25 mouse cellular contexts compared by ENCODE assay signal in genomic region chr2:28100796-28101483, GRCm38 (mm10). TPM values are rescaled to one million over a fixed set of nuclear protein-coding genes. Genes with fewer than 3 reads are reported as not detected.
DNase-seq lines count a peak whose midpoint lies in the region; ATAC-seq and TF ChIP-seq lines count a peak whose summit lies in the region.
"Had no signal": no experiment of that assay in that cellular context is flagged by ENCODE, and none has a peak within 500 bp of the region (broad histone marks: within the 10 kb centered on the region; RNA-seq: fewer than 3 reads in every experiment).

No protein-coding gene starts in this region.

- H3K36me3 ChIP-seq in heart, embryonic 11.5 days (ENCODE audit: control insufficient read depth, insufficient read depth, low read length) = no peaks in the 10 kb centered on the region
- no peaks in the 10 kb centered on the region for H3K36me3 ChIP-seq in G1E (replicated peaks)
- H3K36me3 ChIP-seq in liver, embryonic 15.5 days (replicated peaks) = no peaks in the 10 kb centered on the region
- H3K36me3 ChIP-seq: embryonic facial prominence, embryonic 15.5 days; limb, embryonic 15.5 days; neural tube, embryonic 12.5 days had no signal

- no peak for TF ChIP-seq CTCF in G1E (IDR thresholded peaks at IDR 0.05; ENCODE audit: low read depth, low read length)

- no peak overlapping the region for H3K4me2 ChIP-seq in heart, embryonic 11.5 days
- peak overlapping the region; percentile 57 for H3K4me2 ChIP-seq in liver, embryonic 15.5 days
- H3K4me2 ChIP-seq: embryonic facial prominence, embryonic 15.5 days; limb, embryonic 15.5 days; neural tube, embryonic 12.5 days had no signal

- 64% methylated on average over 9 of the region's 9 CpGs for WGBS in heart, embryonic 11.5 days (ENCODE audit: insufficient replicate concordance)
- WGBS in liver, embryonic 15.5 days (ENCODE audit: insufficient replicate concordance) = 43% methylated on average over 9 of the region's 9 CpGs

- no peak for DNase-seq in heart, adult 18-20 months
- DNase-seq in G1E (ENCODE audit: low spot score) = peak; percentile 23
- DNase-seq in cerebellum, adult 11 months = no peak
- DNase-seq: adrenal gland, postnatal 25 days; cerebellum, postnatal 10 days; heart, postnatal 4 days; kidney, postnatal 4 days; lung, postnatal 10 days; right cerebral cortex, postnatal 14 days; thymus, postnatal 36 days had no signal

- no peak overlapping the region for H3K27ac ChIP-seq in heart, embryonic 11.5 days (ENCODE audit: low read depth, low read length)
- peak overlapping the region; percentile 82 for H3K27ac ChIP-seq in liver, embryonic 15.5 days (replicated peaks)
- H3K27ac ChIP-seq: embryonic facial prominence, embryonic 15.5 days; limb, embryonic 15.5 days; neural tube, embryonic 12.5 days had no signal

- no peaks in the 10 kb centered on the region for H3K9me3 ChIP-seq in heart, embryonic 11.5 days (replicated peaks; ENCODE audit: control insufficient read depth, low read length)
- no peaks in the 10 kb centered on the region for H3K9me3 ChIP-seq in G1E (replicated peaks)
- H3K9me3 ChIP-seq in liver, embryonic 15.5 days (replicated peaks) = no peaks in the 10 kb centered on the region
- H3K9me3 ChIP-seq: embryonic facial prominence, embryonic 15.5 days; limb, embryonic 15.5 days; neural tube, embryonic 12.5 days had no signal

- H3K27me3 ChIP-seq in heart, embryonic 11.5 days (ENCODE audit: control insufficient read depth, insufficient read depth, low read length) = peaks cover 11% of the 10 kb centered on the region
- no peaks in the 10 kb centered on the region for H3K27me3 ChIP-seq in G1E (ENCODE audit: insufficient read depth, low read length)
- H3K27me3 ChIP-seq in liver, embryonic 15.5 days = peaks cover 16% of the 10 kb centered on the region
- H3K27me3 ChIP-seq: embryonic facial prominence, embryonic 15.5 days had no signal

- ATAC-seq in heart, embryonic 11.5 days (replicated peaks; ENCODE audit: insufficient number of reproducible peaks, low FRiP score, low TSS enrichment) = peak; percentile 82
- no peak for ATAC-seq in G1E (ENCODE audit: extremely low read depth, insufficient number of reproducible peaks, low FRiP score, poor library complexity, severe bottlenecking)
- peak; percentile 73 for ATAC-seq in erythroblast, adult 5-6 weeks (replicated peaks; ENCODE audit: low FRiP score, poor library complexity, severe bottlenecking)
- peak; percentile 91 for ATAC-seq in liver, embryonic 15.5 days (ENCODE audit: insufficient read depth)
- ATAC-seq in megakaryocyte, adult 5-6 weeks (ENCODE audit: poor library complexity, severe bottlenecking) = no peak
- ATAC-seq: activated CD4-positive, CD25-positive, alpha-beta regulatory T cell, adult 4 months; forebrain, embryonic 16.5 days had no signal

- no peak overlapping the region for H3K4me3 ChIP-seq in heart, embryonic 11.5 days (ENCODE audit: low read depth, low read length)
- no peak overlapping the region for H3K4me3 ChIP-seq in G1E (ENCODE audit: low read depth, low read length)
- H3K4me3 ChIP-seq in liver, embryonic 15.5 days (replicated peaks) = no peak overlapping the region; the same call in 1 of the 2 replicates
- H3K4me3 ChIP-seq: embryonic facial prominence, embryonic 15.5 days; limb, embryonic 15.5 days; neural tube, embryonic 12.5 days had no signal

- H3K4me1 ChIP-seq in heart, embryonic 11.5 days (ENCODE audit: control insufficient read depth, insufficient read depth, low read length) = no peaks in the 10 kb centered on the region; the same call in 1 of the 2 replicates
- H3K4me1 ChIP-seq in G1E (ENCODE audit: insufficient read depth, low read depth, low read length) = peaks cover 61% of the 10 kb centered on the region
- peaks cover 73% of the 10 kb centered on the region for H3K4me1 ChIP-seq in liver, embryonic 15.5 days (replicated peaks)

- 0 out of 2 replicates have a peak overlapping the region, but pooled peaks have one; percentile 7 for H3K9ac ChIP-seq in heart, embryonic 11.5 days (ENCODE audit: low read depth, low read length)
- peak overlapping the region; percentile 48 for H3K9ac ChIP-seq in liver, embryonic 15.5 days
- H3K9ac ChIP-seq: embryonic facial prominence, embryonic 15.5 days; limb, embryonic 15.5 days; neural tube, embryonic 12.5 days had no signal

RNA-seq across cellular contexts. Expression of gene Fcnb, which starts 16.3 kb away (rescaled TPM):
- polyA plus RNA-seq in heart, embryonic 11.5 days (2014; fragmentation: Nextera tagmentation; extraction: Ambion mirVana) = 0.19 TPM in 1 of 2 replicates, not detected in the other
- total RNA-seq in heart, adult 18-20 months (2021) = not detected
- total RNA-seq in G1E (2014; fragmentation: Nextera tagmentation) (not detected in 2 replicates), G1E (2017) (not detected in 2 replicates)
- polyA plus RNA-seq in G1E (2012) = not detected in 2 replicates
- total RNA-seq in erythroblast, adult 5-6 weeks (2015; ENCODE audit: low replicate concordance) = 217 and 263 TPM in 2 replicates
- 104 and 130 TPM in 2 replicates for total RNA-seq in erythroblast, adult 5-6 weeks (2017; ENCODE audit: low replicate concordance)
- polyA plus RNA-seq in liver, embryonic 15.5 days (2015; fragmentation: Nextera tagmentation; extraction: Ambion mirVana) = 63.9 and 70.8 TPM in 2 replicates
- total RNA-seq in megakaryocyte, adult 5-6 weeks (2015) = 121 and 124 TPM in 2 replicates
- total RNA-seq in megakaryocyte, adult 5-6 weeks (2017) = 79.0 and 92.1 TPM in 2 replicates
- total RNA-seq: adrenal gland, postnatal 25 days; CH12.LX; gastrocnemius, adult 8-10 months; heart, postnatal 4 days; layer of hippocampus, postnatal 10 days; left cerebral cortex, postnatal 25 days; monocyte, adult 5-6 weeks had no signal
- polyA plus RNA-seq: activated CD4-positive, CD25-positive, alpha-beta regulatory T cell, adult 4 months; forebrain, embryonic 16.5 days; kidney, embryonic 14.5 days had no signal

Comparison
In these comparisons a context has a peak if more than half of its experiments do, and no peak if none do; other contexts are left out.
1. ATAC-seq: peak in heart, embryonic 11.5 days (single experiment), erythroblast, adult 5-6 weeks (single experiment) and liver, embryonic 15.5 days (single experiment); none in G1E (single experiment) and megakaryocyte, adult 5-6 weeks (single experiment).
2. RNA of gene Fcnb, which starts 16.3 kb away (total RNA-seq): 104 to 263 TPM in erythroblast, adult 5-6 weeks and 79.0 to 124 TPM in megakaryocyte, adult 5-6 weeks; not detected in G1E and not detected in heart, adult 18-20 months; every median in the first group is over 10 times any median in the second.